In the genomic region with DNA sequence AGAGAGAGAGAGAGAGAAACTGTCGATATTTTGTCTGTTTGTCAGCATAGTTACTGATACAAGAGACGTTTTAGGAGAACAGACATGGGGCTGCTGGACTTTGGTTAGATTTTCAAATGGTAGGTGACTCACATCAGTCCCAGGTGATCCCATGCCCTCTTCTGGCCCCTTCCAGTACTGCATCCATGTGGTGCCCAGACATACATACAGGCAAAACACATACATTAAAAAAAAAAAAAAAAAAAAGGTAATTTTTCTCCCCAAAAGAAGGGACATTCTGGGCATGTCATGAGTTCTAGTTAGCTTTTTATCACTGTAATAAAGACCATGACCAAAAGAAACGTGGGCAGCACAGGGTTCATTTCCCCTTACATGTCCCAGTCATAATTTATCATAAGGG, we compare ENCODE assay signal across 8 mouse cellular contexts.
DNase-seq lines count a peak whose midpoint lies in the region; ATAC-seq and TF ChIP-seq lines count a peak whose summit lies in the region.

No protein-coding gene starts in this region.

- no peak overlapping the region for H3K9ac ChIP-seq in intestine, embryonic 14.5 days (ENCODE audit: low read length)
- no peak overlapping the region for H3K9ac ChIP-seq in intestine, embryonic 16.5 days (ENCODE audit: low read depth, low read length)
- H3K9ac ChIP-seq in forebrain, postnatal 0 days, result no peak overlapping the region

- WGBS in intestine, embryonic 14.5 days, result 15% methylated on average over 3 of the region's 3 CpGs
- 35% methylated on average over 3 of the region's 3 CpGs for WGBS in intestine, embryonic 16.5 days
- WGBS in forebrain, postnatal 0 days, result 34% methylated on average over 3 of the region's 3 CpGs

- no peaks in the 10 kb centered on the region for H3K4me1 ChIP-seq in intestine, embryonic 14.5 days (replicated peaks; ENCODE audit: control insufficient read depth, insufficient read depth, low read length)
- H3K4me1 ChIP-seq in intestine, embryonic 16.5 days (ENCODE audit: control insufficient read depth, insufficient read depth, low read length), result no peaks in the 10 kb centered on the region
- 0 out of 2 replicates have a peak, but pooled peaks cover 2% of the 10 kb centered on the region for H3K4me1 ChIP-seq in forebrain, postnatal 0 days (ENCODE audit: insufficient read depth)

- no peaks in the 10 kb centered on the region for H3K27me3 ChIP-seq in intestine, embryonic 14.5 days (replicated peaks; ENCODE audit: control insufficient read depth, insufficient read depth, low read length)
- no peaks in the 10 kb centered on the region for H3K27me3 ChIP-seq in intestine, embryonic 16.5 days (replicated peaks; ENCODE audit: control insufficient read depth, insufficient read depth, low read length)
- H3K27me3 ChIP-seq in forebrain, postnatal 0 days (ENCODE audit: insufficient read depth, low read length), result no peaks in the 10 kb centered on the region

- no peak overlapping the region for H3K4me2 ChIP-seq in intestine, embryonic 14.5 days (ENCODE audit: low read length)
- no peak overlapping the region for H3K4me2 ChIP-seq in intestine, embryonic 16.5 days (ENCODE audit: low read depth, low read length)
- no peak overlapping the region for H3K4me2 ChIP-seq in forebrain, postnatal 0 days (ENCODE audit: low read depth)

- no peak overlapping the region for H3K4me3 ChIP-seq in intestine, embryonic 14.5 days (ENCODE audit: low read depth, low read length)
- H3K4me3 ChIP-seq in intestine, embryonic 16.5 days (ENCODE audit: low read length), result no peak overlapping the region
- H3K4me3 ChIP-seq in forebrain, postnatal 0 days (ENCODE audit: low read depth, low read length), result no peak overlapping the region
- H3K4me3 ChIP-seq in left cerebral cortex, adult 2 months, result no peak overlapping the region

- H3K9me3 ChIP-seq in intestine, embryonic 14.5 days (ENCODE audit: control insufficient read depth, low read length), result no peaks in the 10 kb centered on the region
- H3K9me3 ChIP-seq in intestine, embryonic 16.5 days (ENCODE audit: control insufficient read depth, low read length), result no peaks in the 10 kb centered on the region
- no peaks in the 10 kb centered on the region for H3K9me3 ChIP-seq in forebrain, postnatal 0 days (ENCODE audit: low read length)

- intact Hi-C loops in left cerebral cortex, adult 2 months (cut with DNase I), result loop anchor here (2.0 kb wide), 2 partner anchors 34 to 106 kb away; no protein-coding TSS in a partner anchor

- TF ChIP-seq POLR2A in brain, embryonic 14.5 days (IDR thresholded peaks at IDR 0.05; ENCODE audit: borderline replicate concordance, extremely low read depth, insufficient read depth, insufficient read length, poor library complexity, severe bottlenecking), result no peak

- peak; percentile 69; the same call in 1 of the 2 replicates for TF ChIP-seq CTCF in brain, embryonic 14.5 days (IDR thresholded peaks at IDR 0.05; ENCODE audit: borderline replicate concordance, extremely low read depth, insufficient read depth, insufficient read length)
- TF ChIP-seq CTCF in forebrain, postnatal 0 days (IDR thresholded peaks at IDR 0.05; ENCODE audit: low read depth), result peak; percentile 62
- peak; percentile 57 for TF ChIP-seq CTCF in left cerebral cortex, adult 2 months (IDR thresholded peaks at IDR 0.05)

- ATAC-seq in intestine, embryonic 14.5 days (replicated peaks; ENCODE audit: low FRiP score, low TSS enrichment, low read depth), result no peak
- no peak for ATAC-seq in intestine, embryonic 16.5 days
- ATAC-seq in forebrain, postnatal 0 days, result no peak
- ATAC-seq in erythroid progenitor cell, adult 5-6 weeks (replicated peaks; ENCODE audit: low FRiP score, poor library complexity, severe bottlenecking), result no peak

- no peak overlapping the region for H3K27ac ChIP-seq in intestine, embryonic 14.5 days (ENCODE audit: low read depth)
- no peak overlapping the region for H3K27ac ChIP-seq in intestine, embryonic 16.5 days (ENCODE audit: low read length)
- no peak overlapping the region for H3K27ac ChIP-seq in forebrain, postnatal 0 days (ENCODE audit: low read depth, low read length)
- no peak overlapping the region for H3K27ac ChIP-seq in left cerebral cortex, adult 2 months

- H3K36me3 ChIP-seq in intestine, embryonic 14.5 days (ENCODE audit: control insufficient read depth, insufficient read depth, low read length), result no peaks in the 10 kb centered on the region
- H3K36me3 ChIP-seq in intestine, embryonic 16.5 days (ENCODE audit: control insufficient read depth, insufficient read depth, low read length), result no peaks in the 10 kb centered on the region
- no peaks in the 10 kb centered on the region for H3K36me3 ChIP-seq in forebrain, postnatal 0 days (ENCODE audit: insufficient read depth)

- peak; percentile 86 for DNase-seq in intestine, embryonic 14.5 days (ENCODE audit: low spot score)
- DNase-seq in ES-CJ7 (ENCODE audit: low read depth, low spot score), result peak; percentile 59
- DNase-seq in brain, embryonic 14.5 days (ENCODE audit: low read depth), result peak; percentile 81
- peak; percentile 47 for DNase-seq in forebrain, postnatal 0 days
- DNase-seq in left cerebral cortex, adult 2 months (ENCODE audit: extremely low spot score in 1 of 2, low spot score in 2 of 2), result peak; percentile 23 to 56
- peak; percentile 9 for DNase-seq in retina, postnatal 7 days (ENCODE audit: low read depth, low spot score)

Comparison
In these comparisons a context has a peak if more than half of its experiments do, and no peak if none do; other contexts are left out.
1. DNase-seq: peak in every context shown above with its lines; median percentile 86 in intestine, embryonic 14.5 days; 81 in brain, embryonic 14.5 days; 59 in ES-CJ7; 47 in forebrain, postnatal 0 days; 40 in left cerebral cortex, adult 2 months; 9 in retina, postnatal 7 days.